Mouse (Mus musculus): ENCODE data around the gene Inmt.
"Not testable (repeated sequence)": the region's sequence is repeated elsewhere in the genome, so short reads cannot be mapped to it uniquely, and the experiment has no call there.

Inmt gene

DNA sequence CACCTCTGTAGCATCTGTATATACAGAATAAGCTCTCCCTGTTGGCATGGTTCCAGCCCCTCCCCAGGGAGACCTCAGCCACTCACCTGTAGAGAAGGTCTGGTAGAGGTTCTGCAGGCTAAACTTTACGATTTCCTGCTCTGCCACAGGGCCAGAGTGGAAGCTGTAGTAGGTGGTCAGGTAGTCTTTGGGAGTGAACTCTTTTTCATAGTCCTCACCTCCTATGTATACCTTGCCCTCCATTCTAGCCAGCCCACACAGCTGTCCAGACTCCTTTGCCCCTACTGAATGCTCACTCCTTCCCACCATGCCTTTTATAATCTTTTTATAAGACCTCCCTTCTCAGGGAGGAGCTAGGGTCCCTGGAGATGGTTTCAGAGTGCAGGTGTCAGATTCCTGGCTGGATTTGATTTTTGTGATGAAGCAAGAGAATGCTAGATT, at the start of gene Inmt:
Gene Inmt (minus strand): TSS at position 303 of the 441 bp plus-strand sequence.
- DNase-seq (ENCODE audit: low spot score): no peak

DNA sequence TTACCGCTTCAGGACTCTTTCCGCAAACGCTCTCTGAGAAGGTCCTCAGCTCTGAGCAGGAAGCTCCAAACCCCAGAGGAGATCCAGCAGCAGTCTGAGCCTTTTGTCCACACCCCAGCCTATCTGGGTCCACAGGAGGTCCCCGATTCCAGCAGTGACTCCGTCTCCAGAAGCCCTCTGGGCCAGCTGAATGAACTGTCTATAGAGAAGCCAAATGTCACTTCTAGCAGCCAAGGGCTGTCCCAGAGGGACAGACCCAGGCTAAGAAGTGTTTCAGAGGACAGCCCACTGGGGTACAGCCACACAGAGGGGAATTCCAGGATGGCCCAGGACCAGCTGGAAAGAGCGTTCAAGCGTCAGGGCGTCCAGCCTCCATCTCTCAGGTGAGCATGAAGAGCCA, 49.1 kb upstream of the Inmt start:
- DNase-seq (ENCODE audit: low spot score): no peak

GRCm38 (mm10) chr6:55218232-55218631, 43.4 kb upstream of the Inmt start:
- no peak for DNase-seq (ENCODE audit: low spot score)

GRCm38 (mm10) chr6:55214541-55214940, 39.7 kb upstream of the Inmt start:
- no peak for DNase-seq (ENCODE audit: low spot score)

DNA sequence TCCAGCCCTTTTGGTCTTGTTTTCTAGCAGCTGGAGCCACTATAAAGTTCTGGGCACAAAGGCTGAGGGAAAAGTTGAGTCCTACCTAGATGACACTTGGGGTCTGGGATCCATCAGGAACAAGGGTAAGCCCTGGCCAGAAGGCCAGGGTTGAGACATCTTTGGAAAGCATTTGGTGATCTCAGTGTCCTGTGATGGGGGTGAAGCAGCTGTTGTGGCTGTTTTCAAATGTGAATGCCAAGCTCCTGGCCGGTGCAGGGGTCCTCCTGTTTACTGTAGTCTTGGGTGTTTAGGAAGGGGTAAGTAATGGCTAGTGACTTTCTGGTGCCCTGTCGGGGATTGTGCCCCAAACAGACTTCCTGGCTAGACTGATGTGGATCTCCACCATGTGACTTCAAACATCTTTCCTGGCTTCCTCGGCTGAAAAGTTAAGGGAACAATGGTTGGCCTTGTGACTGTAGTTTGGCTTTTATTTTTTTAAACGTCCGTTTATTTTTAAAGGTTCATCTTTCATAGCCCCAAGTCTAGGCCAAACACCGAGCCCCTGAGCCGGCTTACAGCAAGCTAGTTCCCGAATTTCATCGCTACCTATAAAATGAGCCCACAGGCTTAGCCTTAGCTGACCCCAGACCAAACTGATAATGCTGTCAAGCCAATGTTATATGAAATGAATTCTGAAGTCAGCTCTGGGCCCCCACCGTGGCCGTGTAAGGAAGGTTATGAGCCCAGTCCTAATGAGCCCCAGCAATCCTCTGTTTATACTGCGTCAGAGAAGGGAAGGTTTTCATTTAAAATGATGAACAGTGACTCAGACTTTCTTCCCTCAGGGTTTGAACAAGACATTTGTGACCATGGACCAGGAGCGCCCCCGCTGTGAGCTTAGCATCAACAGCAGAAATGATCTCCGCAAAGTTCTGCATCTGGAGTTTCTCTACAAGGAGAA, 35.9 kb upstream of the Inmt start:
- DNase-seq (ENCODE audit: low spot score): no peak

- no peak for DNase-seq (ENCODE audit: low spot score)
Measured at GRCm38 (mm10) chr6:55207786-55208185, 32.9 kb upstream of the Inmt start.

DNA sequence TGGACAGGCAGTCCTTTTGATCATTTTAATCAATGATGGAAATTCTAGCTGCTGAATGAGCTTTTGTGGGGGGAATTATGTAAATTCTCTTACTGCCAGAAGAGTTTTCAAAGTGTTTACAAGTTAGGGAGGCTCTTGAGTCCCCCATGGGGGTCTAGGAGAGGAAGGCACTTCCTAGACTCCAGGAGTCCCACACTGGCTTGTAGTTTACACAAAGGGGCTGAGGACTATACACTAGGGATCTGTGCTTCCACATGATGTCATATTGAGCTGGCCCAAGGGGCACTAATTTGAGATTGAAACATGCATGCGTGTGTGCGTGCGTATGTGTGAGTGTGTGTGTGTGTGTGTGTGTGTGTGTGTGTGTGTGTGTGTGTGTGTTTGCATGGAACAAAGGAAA, 29.1 kb upstream of the Inmt start:
- no peak for DNase-seq (ENCODE audit: low spot score)

DNA sequence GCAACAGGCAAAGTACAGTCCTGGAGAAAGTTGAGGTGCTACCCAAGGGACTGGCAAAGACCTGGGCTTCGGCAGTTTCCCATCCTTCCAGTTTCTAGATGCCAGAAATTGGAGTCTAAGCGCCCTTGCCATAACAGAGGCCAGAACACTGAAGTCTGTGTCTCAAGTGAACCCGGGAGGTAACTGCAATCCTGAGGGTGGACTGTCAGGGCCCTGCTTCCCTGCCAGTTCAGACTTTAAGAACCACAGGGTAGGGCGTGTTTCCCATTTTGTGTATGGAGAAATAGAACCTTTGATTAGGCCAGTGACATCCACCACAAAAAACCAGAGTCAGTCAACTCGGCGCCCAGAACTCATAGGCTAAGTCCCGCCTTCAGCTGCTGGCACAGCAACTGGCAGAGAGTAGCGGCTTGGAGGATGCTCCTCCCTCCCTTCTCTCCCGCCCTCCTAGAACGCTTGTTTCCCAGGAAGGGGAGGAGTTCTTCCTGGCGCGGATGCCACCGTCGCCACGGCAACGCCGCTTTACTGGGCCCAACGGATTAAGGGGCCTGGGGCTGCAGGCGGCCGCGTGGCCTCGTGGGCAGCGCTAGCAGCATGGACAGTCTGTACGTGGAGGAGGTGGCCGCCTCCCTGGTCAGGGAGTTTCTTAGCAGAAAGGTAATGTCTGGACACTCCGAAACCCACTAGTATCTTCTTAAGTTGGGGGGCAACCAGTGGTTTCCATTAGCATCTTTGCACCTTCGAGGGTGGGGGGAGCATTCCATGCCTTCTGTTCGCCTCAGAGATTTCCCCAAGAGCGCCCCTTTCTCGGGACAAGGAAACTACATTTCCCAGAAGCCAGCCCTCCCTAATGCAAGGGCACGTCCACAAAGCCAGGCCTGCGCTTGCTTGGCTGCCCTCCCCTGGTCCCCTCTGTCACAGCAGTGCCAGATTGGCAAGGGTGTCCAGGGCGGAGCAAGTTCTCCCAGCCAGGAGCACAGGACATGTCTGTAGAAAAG, 28.4 kb upstream of the Inmt start, which contains the start of gene Mindy4:
Gene Mindy4 (plus strand): TSS at position 471 of the 998 bp plus-strand sequence.
- peak; percentile 89 for DNase-seq (ENCODE audit: low spot score)

- no peak for DNase-seq (ENCODE audit: low spot score)
Measured at GRCm38 (mm10) chr6:55199047-55199446, 24.2 kb upstream of the Inmt start.

DNA sequence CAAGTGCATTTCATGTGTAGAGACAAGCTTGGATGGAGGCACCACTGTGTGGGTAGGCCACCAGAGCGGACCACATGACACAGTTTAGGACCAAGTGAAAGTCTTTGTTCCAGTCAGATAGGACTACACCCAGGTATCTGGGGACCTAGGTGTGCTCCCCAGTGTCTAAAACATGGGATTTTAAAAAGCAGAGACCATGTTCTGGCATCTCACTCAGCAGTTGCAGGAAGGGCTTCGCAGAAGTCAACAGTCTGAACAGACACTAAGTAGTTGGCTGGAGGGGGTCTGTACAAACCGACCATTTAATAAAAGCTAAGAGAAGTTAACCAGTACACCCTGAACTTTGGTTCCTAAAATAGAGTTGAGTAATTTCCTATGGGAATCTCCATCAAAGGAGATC, 18.3 kb upstream of the Inmt start:
- DNase-seq (ENCODE audit: low spot score): no peak

DNA sequence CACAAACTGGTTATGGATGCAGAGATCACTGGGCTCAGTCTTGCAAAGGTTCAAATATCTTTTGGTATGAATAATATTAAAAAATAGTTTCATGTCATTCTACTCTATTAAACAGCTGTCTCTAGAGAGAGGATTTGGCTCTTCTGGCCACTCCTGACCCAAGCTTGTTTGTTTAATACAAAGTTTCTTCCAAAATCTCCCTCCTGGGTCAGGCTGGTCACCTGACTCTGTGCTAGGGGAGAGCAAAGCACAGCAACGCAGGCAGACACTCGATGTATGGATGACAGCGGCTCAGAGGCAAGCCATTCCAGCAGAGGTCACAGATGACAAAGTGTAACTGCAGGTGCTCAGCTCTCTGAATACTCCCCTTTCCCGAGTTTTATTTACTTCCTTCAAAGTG, 16.7 kb upstream of the Inmt start:
- DNase-seq (ENCODE audit: low spot score): no peak

- DNase-seq (ENCODE audit: low spot score): no peak
Measured at GRCm38 (mm10) chr6:55189406-55189805, 14.6 kb upstream of the Inmt start.

DNA sequence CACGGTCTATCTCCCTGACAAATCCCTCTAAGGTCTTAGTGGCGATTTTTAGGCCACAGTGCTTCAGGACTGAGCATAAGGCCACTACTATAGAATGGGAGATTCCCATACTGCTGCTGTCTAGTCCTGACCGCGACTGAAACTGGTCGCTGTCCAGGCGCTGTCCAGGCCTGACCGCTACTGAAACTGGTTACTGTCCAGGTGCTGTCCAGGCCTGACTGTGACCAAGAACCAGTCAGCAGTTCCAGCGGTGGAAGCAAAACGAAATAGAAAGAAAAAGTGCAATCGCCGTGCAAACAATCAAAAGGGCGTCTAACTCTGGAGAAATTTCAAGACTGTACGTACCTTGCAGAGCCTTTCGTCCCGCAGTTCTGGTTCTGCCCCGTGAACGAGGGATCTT, 13.0 kb upstream of the Inmt start:
- not testable (repeated sequence) for DNase-seq (ENCODE audit: low spot score)

DNA sequence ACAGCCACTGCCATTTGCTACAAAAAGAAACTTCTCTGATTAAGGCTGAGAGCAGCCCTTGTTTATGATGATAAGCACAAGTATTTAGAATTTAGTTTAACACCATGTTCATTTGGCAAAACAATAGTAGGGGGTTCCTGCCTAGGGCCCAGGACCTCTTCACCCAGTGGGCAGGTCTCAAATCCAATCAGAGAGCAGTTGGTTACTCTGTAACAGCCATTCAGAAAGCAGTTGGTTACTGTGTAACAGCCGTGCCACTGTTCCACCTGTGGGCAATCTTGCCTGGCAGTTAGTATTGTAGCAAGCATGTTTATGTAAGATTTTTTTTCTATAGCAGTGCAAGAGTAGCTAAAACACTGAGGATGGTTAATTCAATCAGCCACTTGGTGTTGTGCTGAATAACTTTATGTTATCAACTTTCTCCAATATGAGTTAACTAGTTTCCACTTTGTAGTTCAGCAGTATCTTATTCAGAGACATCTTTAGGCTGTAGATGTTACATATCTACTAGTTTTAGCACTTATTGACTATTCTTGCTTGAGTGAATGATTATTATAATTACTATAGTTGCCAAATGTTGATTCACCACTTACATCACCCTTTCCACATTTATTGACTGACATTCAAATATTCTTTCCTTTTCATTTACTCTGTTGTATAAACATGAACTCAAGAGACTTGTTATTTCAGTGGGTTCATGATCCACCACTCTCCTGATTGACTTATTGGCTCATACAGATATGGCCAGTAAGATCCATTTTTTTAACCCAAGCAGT, 8.0 kb upstream of the Inmt start:
- no peak for DNase-seq (ENCODE audit: low spot score)

DNA sequence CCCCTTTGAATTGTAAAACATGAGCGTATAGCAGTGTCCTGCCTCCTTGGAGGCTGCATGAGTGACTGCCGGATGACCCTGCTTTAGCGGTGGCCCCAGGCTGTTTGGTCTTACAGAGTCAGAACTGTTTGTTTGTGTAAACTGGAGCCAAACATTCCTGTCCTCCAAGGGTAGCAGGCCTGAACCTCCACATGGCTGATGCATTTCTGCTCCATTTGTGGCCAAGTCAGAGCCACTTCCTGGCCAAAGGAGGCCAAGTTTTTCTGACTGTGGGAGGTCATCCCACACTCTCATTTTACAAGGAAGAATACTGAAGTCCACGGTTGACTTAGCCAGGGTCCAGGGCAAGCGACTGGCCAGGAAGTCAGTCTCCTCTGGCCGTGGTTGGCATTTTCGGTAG, 4.7 kb upstream of the Inmt start:
- DNase-seq (ENCODE audit: low spot score): no peak

GRCm38 (mm10) chr6:55177060-55177732, 2.4 kb upstream of the Inmt start:
- DNase-seq (ENCODE audit: low spot score): peak; percentile 62

GRCm38 (mm10) chr6:55175892-55176291, 1.0 kb upstream of the Inmt start:
- no peak for DNase-seq (ENCODE audit: low spot score)

GRCm38 (mm10) chr6:55175456-55175855, 613 bp upstream of the Inmt start:
- no peak for DNase-seq (ENCODE audit: low spot score)

DNA sequence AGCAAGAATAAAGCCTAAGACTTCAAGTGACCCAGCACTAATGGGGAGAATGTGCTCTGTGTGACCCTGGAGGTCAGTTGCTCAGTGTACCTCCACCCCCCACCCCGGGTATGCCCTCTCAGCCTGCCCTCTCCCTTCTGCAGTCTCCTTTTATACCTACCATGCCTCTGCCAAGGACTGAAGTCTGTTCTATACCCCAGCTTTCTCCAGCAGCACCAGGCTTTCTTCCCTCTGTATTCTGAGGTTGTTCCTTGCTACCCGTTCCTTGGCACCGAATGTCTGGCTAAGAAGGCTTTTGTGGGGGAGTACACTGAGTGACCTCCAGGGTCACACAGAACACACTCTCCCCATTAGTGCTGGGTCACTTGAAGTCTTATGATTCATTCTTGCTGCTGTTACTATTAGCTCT, 898 bp downstream of the Inmt start:
- DNase-seq (ENCODE audit: low spot score): no peak

DNA sequence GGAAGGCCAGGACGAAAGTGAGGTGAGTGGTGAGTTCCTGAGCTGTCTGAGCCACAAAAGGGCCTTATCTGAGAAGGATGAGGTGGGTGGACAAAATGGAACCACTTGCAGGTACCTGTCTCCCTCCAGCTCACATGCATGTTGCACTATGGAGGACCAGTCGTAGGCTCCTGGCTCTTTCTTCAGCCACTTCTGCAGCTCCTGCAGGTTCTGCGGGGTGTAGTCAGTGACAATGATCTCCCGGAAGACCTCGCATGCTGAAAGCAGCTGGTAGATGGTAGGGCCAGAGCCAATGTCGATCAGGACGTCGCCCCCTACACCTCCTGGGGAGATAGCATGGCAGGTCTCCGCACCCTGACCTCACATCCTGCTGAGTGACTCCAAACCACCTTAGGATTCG, 1.7 kb downstream of the Inmt start:
- no peak for DNase-seq (ENCODE audit: low spot score)

DNA sequence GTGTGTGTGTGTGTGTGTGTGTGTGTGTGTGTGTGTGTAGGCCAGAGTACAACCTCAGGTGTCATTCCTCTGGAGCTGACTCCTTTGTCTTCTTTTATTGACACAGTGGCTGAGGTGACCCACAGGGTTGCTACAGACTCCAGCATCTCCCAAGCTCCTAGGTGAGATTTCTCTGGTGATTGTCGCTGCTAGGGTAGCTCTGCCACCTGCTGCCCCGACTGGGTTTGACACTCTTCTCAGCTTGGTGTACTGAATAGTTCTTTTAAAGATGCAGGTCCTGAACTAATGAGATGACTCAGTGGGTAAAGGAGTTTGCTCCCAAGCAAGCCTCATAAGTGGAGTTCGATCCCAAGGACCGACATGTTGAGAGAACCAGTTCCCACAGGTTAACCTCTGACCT, 3.2 kb downstream of the Inmt start:
- DNase-seq (ENCODE audit: low spot score): no peak

Measured in testis, postnatal 10 days (tissue).